Mouse (Mus musculus) olfactory bulb, adult 2 months (tissue): Measurements from ENCODE around the gene Kazn. TPM values are rescaled to one million over a fixed set of nuclear protein-coding genes. Genes with fewer than 3 reads are reported as not detected.
A peak's percentile ranks its signal among the peaks of the same experiment; 100 is the strongest.

Source experiments
- H3K27ac ChIP-seq: fragments of 200-500 bp; 2 replicates; pipeline ENCODE4 v1.5.1; 2012; ENCODE audit warnings: low read depth, low read length; ENCODE audit not compliant: insufficient read depth
- H3K4me1 ChIP-seq: fragments of 200-500 bp; 2 replicates; pipeline ENCODE4 v1.6.1; 2012; ENCODE audit warnings: low read length; ENCODE audit not compliant: control insufficient read depth, insufficient read depth
- H3K4me3 ChIP-seq: fragments of 200-500 bp; 2 replicates; pipeline ENCODE4 v1.5.1; 2012; ENCODE audit warnings: mild to moderate bottlenecking, low read depth, low read length, moderate library complexity; ENCODE audit not compliant: insufficient read depth
- CTCF ChIP-seq: fragments of 200-500 bp; IDR thresholded peaks from 2 replicates; pipeline ENCODE4 v1.5.1; 2012; ENCODE audit warnings: low read depth, mild to moderate bottlenecking, low read length, moderate library complexity; ENCODE audit not compliant: insufficient read depth
- POLR2A ChIP-seq: fragments of 200-500 bp; IDR thresholded peaks from 2 replicates; pipeline ENCODE4 v1.6.1; 2012; ENCODE audit warnings: mild to moderate bottlenecking, low read depth, low read length, moderate library complexity; ENCODE audit not compliant: insufficient read depth
- WGBS: fragments of 180-500 bp; shearing (Covaris S2); methylation state at CpG from one replicate; pipeline ENCODE4 v1.1.7; 2018; 5-methylcytosine and 5-hydroxymethylcytosine counted together
- polyA plus RNA-seq: library from polyadenylated mRNA; stranded (reverse); fragments of >200 nt; gene quantifications from 2 replicates; pipeline ENCODE4 v1.2.4, GENCODE M21; 2012; ENCODE audit warnings: low replicate concordance; ENCODE audit not compliant: missing spikeins, insufficient read depth, insufficient read length

Kazn gene
- polyA plus RNA-seq, 1 experiment = not detected

DNA sequence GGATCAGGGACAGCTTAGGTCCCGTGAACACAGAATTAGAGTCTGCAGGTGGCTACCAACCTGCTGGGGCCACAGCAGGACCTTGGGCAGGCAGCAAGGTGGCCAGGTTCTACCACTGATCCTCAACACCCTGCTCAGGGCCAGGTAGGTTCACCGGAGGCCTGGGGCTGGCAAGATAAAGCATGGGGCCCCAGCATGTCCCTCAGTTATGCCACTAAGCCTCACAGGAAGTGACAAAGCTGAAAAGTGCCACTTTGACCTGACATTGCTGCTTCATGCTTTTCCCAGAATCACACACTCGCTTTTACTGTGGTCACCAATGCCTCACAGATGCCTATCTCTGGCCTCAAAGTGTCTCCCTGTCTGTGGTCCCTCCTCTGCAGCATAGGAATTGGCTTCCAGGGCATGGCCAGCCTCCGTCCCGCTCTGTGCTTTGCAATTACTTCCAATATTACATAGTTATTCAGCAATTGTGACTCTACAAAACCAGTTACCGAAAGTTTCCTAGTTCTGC, 111.9 kb downstream of the Kazn start:
- Histone ChIP-seq H3K27ac (no peak overlapping the region), H3K4me3 (no peak overlapping the region), H3K4me1 (peaks cover 6% of the 10 kb centered on the region; the same call in 1 of the 2 replicates)
- 93% methylated on average over 6 of the region's 6 CpGs for WGBS
- TF ChIP-seq CTCF = no peak
- TF ChIP-seq POLR2A = no peak

GRCm38 (mm10) chr4:142126641-142127274, 112.4 kb downstream of the Kazn start:
- TF ChIP-seq CTCF (no peak), POLR2A (no peak)
- H3K4me3 ChIP-seq = no peak overlapping the region
- H3K4me1 ChIP-seq = peaks cover 6% of the 10 kb centered on the region; the same call in 1 of the 2 replicates
- H3K27ac ChIP-seq = no peak overlapping the region
- WGBS = 65% methylated on average over 10 of the region's 10 CpGs

DNA sequence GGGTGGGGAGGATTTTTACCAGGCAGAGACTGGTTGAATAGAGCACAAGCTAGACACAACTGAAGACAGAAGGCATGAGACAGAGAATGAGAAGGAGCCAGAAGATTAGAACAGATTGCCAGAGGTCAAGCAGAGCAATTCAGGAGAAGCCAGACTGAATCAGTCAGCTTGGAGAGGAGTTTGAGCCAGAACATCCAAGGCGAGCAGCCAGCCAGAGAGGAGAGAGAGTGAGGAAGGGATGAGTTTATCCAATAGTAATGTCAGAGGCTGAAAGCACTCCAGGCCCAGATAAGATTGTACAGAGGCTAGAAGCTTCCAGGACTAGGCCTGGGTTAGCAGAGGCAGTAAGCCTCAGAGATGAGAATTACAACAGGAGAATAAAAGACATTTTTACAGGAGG, 118.0 kb downstream of the Kazn start:
- 85% methylated on average over 1 of the region's 1 CpGs for WGBS
- TF ChIP-seq POLR2A (no peak), CTCF (no peak)
- H3K4me3 ChIP-seq = no peak overlapping the region

DNA sequence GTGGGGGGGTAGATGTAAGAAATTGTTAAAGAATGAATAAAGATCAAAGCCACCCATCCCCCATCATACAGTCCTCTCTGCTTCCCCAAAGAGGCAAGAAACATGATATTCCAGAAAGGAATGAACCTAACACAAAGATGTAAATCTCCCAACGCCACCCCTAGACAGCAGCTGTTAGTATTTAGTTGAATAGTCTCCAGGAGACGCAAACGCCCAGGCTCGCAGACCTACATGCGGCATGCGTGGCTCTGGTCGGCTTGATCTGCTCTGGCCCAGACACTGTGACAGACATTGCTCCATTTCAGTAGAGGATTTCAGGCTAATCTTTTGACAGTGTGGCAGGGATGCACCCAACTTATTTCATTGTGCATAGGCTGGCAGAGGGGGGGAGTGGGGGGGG, 120.7 kb downstream of the Kazn start:
- no peak overlapping the region for H3K4me3 ChIP-seq
- 0 out of 2 replicates have a peak, but pooled peaks cover 2% of the 10 kb centered on the region for H3K4me1 ChIP-seq
- H3K27ac ChIP-seq = no peak overlapping the region
- WGBS = 81% methylated on average over 7 of the region's 7 CpGs
- TF ChIP-seq POLR2A = no peak
- TF ChIP-seq CTCF = no peak

More for the DNA sequence above, 118.0 kb downstream of the Kazn start:
- no peaks in the 10 kb centered on the region for H3K4me1 ChIP-seq
- no peak overlapping the region for H3K27ac ChIP-seq

- TF ChIP-seq POLR2A = no peak
- no peak for TF ChIP-seq CTCF
- Histone ChIP-seq H3K4me1 (0 out of 2 replicates have a peak, but pooled peaks cover 2% of the 10 kb centered on the region), H3K27ac (no peak overlapping the region), H3K4me3 (no peak overlapping the region)
- 97% methylated on average over 12 of the region's 12 CpGs for WGBS
Observed at GRCm38 (mm10) chr4:142117993-142118392, 121.2 kb downstream of the Kazn start.

DNA sequence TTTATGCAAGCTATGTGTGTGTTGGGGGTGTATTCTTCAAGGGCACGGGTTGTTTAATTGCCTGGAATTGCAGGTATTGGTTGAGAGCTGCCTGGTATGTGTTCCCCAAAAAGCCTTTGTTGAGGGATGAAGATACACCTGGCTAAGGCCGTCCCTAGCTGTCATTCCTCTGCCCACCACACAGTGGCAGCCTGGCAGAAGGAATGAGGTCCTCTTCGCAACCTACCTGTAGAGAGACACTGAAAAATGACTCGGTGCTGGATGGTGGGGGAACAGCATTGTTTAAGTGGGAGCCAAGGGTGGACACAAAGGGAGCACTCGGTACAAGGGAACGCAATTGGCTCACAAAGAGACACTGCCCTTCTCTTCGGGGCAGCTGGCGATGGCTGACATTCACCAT, 125.9 kb downstream of the Kazn start:
- Histone ChIP-seq H3K4me1 (0 out of 2 replicates have a peak, but pooled peaks cover 2% of the 10 kb centered on the region), H3K4me3 (no peak overlapping the region), H3K27ac (no peak overlapping the region)
- WGBS = 59% methylated on average over 8 of the region's 8 CpGs
- peak; percentile 25; the same call in 1 of the 2 replicates for TF ChIP-seq CTCF
- TF ChIP-seq POLR2A = no peak

DNA sequence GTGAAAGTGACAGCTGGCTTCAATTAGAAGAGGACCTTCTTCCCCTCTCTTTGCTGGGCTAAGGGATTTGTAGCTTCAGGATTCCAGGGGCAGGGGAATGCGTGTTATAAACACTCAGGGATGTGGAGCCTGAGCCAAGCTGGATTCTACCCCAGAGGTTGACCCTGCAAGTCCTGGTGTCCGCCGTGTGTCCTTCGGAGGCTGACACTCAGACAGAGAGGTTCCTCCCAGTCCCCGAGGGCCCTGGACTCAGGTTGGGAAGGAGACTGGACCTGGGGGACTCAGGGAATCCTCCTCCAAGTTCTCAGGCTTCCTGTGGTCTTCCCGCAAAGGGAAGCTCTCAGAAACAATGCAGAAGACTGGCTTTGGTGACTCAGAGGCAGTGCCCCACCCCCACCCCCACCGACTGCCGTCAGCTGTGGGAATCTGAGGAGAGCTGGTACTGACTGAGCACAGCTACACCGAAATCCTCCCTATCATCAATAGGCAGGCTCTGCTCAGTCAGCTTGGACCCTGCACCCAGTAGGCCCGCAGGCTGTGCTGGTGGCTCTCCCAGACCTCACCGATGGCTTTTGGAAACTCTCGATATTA, 136.0 kb downstream of the Kazn start:
- Histone ChIP-seq H3K27ac (no peak overlapping the region), H3K4me3 (no peak overlapping the region), H3K4me1 (peaks cover 13% of the 10 kb centered on the region)
- no peak for TF ChIP-seq POLR2A
- TF ChIP-seq CTCF = no peak
- 54% methylated on average over 12 of the region's 12 CpGs for WGBS

DNA sequence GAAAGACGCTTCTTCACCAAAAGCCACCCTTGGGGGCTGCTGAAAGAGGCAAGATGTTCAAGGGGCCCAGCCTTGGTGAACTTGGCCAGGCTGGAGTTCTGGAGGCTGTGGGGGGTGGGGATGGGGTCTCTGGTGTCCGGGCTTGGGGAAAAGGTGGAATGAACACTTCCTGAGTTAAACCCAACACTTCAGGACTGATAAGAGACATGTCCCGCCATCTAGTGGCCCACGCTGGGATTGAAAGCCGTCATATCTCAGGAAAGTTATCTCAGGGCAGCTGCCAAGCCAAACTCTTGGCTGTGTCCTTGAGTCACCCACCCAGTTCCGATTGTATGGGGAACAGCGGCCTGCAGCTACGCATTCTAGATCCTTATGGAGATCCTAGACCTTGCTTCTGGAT, 140.9 kb downstream of the Kazn start:
- no peak overlapping the region for H3K27ac ChIP-seq
- TF ChIP-seq CTCF (0 out of 2 replicates have a peak, but pooled peaks have one; percentile 35), POLR2A (no peak)
- H3K4me3 ChIP-seq = no peak overlapping the region
- H3K4me1 ChIP-seq = peaks cover 21% of the 10 kb centered on the region
- 21% methylated on average over 8 of the region's 8 CpGs for WGBS

- Histone ChIP-seq H3K4me3 (no peak overlapping the region), H3K4me1 (peaks cover 17% of the 10 kb centered on the region), H3K27ac (0 out of 2 replicates have a peak overlapping the region, but pooled peaks have one; percentile 2)
- TF ChIP-seq POLR2A (no peak), CTCF (no peak)
- 22% methylated on average over 5 of the region's 5 CpGs for WGBS
Observed at GRCm38 (mm10) chr4:142097871-142098270, 141.3 kb downstream of the Kazn start.
